Mouse (Mus musculus): ENCODE data around the gene Maml3.

The Maml3 gene

DNA sequence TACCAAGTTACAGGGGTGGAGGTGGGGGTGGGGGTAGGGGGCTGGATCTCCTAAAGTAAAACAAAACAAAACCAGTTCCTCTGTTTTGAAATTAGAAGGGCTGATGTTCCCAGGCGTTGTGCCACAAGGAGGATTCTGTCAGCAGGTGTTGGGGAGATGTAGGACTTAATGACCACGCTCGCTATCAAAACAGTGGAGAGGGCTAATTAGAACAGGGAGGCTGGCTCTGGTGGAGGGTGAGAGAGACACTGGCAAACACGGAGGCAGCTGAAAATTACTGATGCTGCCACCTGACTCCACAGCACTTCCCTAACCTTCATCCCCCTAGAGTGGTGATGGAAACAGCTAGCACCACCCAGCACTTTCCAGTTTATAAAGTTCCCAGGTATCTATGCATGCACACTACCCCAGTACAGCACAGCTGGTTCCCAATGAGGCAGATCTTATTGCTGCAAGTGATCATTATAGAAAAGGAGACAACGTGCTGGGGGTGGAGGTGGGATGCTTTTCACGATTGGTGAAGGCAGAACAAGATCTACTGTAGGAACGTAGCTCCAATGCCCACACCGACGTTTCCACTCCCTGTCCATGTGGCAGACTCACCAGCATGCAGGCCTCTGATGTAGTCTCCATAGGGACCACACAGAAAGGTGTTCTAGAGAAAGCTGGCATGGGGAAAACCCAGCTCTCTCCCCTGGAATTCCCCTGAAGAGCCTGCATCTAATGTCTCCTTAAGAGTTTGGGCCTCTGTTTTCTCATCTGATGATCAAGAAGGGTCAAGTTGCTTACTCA lies 332.8 kb downstream of the Maml3 start:
- no peak for DNase-seq

DNA sequence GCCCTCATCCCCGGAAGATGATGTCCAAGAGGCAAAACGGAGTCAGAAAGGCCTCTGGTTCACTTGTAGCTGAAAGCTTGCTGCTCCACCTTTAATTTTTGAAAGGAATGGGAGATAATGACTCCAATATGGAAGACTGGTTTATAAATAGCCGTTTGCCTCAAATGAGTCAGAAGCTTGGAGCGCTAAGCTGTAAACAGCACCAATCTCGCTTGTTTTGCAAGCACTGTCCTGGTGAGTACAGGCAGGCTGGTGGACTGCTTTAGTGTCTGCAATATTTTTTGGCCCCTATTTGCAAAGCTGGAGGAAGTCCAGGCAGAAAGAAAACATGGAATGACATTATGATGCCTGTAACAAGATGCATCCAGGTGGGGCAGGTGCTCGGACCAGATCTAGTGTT lies 335.7 kb downstream of the Maml3 start:
- no peak for DNase-seq

DNA sequence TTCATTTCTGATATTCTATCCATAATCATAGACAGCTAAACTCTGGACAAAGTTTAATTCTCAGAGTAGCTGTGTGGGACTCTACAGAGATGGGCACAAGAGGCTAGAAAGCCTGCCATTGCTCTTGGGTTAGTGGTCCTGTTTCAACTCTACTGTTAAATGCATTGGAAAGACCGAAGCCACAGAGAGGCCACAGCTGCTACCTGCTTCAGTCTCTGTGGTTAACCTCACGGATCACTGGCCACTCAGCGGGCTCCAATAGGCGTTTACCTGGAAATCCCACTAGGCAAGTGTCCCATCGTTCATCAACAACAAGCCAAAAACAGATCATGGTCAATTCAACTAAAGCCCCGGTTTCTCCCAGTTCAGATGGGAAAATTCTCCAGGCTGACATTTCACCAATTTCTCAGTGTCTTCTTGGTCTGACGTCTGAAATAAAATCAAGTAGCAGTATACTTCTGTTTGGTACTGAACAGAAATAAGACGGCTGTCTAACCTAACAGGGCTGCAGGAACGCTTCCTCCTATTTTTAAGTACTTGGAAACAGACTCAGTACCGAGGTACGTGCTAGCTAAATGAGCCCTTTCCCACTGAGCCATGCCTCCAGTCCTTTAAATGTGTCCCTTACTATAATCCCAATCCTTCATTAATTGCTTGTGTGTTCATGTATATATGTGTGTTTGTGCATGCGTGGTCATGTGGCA lies 339.5 kb downstream of the Maml3 start:
- DNase-seq: no peak

DNA sequence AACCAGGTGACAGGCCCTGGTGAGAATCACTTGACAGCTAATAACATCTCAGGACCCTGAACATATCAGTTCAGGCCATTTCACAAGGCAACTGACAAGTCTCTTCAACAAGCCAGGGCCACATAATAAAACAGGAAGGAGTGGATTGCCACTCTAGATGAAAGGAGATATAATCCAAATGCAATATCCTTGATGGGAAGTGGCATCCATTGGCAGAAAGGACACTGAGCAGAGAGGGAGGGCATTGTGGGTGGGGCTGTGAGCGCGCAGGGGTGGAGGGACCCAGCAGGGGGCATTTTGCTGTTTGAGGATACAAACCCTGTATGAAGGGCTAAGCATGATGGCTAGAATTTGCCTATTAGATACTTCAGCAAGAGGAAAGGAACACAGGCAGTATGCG lies 340.7 kb downstream of the Maml3 start:
- no peak for DNase-seq

DNA sequence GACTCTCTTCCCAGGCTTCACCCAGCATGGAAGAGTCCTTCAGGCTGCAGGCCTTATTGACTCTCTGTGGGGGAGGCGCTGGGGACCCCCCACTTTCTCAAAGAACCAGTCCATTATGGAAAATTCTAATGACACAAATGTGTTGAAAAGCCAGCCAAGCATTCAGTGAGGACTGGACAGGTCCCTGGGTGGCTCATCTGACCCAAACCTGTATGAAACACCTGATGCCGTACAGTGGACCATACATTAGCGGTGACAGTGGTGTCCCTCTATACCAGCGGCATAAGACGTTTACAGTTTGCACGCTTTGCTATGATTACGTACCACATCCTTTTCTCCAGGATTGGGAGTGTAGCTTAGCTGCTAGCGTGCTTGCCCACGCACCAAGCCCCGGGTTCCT lies 342.0 kb downstream of the Maml3 start:
- DNase-seq: no peak

DNA sequence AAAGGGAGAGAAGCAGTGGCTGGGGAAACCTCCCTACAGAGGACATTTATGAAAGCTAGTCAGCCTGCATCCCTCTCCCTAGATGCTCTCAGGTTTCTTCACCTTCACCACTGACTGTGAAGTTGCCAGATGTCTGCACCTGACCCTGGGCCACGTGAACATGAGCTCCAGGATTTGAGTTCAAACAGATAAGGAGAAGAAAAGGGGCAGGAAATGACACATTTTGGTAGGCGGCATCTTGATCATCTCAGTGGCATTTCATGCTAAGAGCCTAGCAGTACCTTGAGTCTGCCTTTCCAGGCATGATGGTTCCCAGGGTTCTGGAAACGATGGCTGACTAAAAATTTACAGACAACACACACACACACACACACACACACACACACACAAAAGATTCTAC lies 345.3 kb downstream of the Maml3 start:
- no peak for DNase-seq

DNA sequence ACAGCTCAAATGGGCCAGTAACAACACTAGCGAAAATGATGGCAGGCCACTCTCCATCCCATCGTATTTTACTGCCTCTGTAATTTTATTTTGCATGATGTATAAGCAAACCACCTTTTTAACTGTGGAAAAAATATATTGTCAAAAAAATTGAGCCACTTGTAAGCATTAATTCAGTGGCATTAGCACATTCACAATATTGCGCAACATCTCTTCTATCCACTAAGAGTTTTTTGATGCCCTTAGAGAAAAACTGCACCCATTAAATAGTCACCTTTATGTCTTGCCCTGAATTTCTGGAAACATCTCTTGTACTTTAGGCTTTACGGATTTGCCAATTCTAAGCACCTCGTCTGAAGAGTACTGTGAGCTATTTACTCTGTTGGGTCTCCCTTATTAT lies 347.8 kb downstream of the Maml3 start:
- DNase-seq: no peak

DNA sequence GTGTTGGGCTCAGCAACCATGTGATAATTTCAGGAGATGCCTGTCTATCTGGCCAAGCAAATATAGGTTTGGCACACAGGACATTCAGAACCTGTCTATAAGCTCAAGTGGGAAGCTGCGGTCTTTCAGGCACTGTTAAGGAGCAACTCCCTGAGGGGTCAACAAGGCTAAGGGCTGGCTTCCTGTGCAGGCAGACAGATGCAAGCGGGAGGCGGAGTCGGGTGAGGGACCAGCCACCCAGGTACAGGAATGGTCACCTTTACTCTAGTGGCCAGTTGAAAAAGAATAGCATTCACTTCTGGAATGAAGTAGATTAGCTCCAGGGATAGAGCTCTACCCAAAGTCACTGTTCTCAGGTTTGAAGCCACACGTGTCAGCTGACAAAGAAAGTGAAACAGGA lies 348.6 kb downstream of the Maml3 start:
- DNase-seq: no peak

DNA sequence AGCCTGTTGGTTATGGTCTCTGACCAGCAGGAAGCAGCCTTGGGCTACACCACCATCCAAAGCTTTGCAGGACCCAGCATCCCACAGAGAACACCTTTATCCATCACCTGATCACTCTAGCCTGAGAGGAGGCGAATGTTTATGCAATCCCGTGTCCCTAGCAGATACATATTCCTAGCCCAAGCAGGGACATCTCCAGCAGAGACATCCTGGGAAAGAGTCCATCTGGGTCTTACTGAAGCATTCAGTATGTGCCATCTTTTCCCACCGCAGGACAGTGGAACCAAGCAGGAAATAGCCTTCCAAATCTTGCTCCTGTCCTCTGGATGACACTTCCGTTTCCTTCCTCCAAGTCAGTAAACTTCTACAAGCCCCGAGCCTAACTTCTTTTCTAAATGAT lies 351.6 kb downstream of the Maml3 start:
- no peak for DNase-seq

DNA sequence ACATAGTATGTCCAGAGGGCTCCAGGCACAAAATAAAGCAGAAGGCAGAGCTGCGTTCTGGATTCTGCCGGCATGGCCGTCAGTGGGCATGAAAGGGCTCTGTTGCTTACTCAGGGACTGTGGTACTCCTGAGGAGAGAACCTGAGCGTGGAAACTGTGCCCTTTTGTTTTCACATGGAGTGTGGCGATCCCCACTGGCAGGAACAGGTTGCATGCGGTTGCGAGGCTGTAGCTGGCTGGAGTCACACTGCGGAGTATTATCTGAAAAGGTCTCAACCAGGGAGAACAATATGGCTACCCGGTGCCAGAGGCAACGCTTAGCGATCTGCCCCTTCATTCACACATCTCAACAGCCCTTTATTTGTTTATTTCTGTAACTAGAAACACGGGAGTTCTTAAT lies 353.4 kb downstream of the Maml3 start:
- DNase-seq: no peak

DNA sequence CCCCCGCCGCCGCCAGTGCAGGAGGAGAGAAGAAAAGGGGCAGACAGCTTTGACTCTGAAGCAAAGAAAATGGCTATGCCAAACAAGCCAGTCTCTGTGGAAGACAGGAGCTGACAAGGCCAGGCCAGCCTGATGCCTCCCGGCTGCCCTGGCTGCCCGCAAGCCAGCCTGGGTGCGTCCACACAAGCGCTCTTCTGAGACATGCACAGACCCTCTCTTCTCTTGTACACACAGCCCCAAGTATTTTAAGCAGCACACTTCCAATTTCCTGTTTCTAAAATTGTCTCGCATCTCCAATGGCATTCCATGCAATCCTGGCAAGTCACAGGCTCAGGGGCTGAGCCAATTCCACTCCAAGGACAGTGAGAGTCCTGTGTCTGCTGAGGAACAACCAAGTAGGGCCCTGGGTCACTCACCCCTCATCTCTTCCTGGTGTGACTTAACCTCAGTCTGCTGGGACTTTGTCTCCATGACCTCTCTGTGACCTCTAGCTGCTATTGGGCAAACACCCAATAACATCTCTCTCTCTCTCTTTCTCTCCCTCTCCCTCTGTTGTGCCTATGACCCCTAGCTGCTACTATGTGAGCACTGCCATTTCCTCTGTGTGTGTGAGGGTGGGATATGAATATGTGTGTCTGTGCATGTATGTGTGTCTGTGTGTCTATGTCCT lies 354.9 kb downstream of the Maml3 start:
- DNase-seq: peak; percentile 54

DNA sequence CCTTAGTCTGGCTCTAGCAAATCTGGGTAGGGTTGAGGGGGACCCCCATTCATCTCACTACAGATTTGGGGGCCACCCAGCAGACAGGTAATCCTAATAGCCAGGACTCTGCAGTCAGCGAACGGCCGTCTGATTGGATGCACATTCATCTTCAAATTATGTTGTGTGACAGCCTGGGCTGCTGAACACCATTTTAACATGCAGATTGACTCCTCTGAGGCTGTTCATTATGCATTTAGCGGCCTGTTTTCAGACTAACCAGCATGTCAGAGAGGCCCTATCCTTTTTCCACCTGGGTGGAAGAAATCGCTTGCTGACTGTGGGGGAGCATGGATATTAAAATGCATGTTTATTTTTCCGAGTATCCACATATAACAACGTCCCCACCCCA lies 355.5 kb downstream of the Maml3 start:
- DNase-seq: no peak

DNA sequence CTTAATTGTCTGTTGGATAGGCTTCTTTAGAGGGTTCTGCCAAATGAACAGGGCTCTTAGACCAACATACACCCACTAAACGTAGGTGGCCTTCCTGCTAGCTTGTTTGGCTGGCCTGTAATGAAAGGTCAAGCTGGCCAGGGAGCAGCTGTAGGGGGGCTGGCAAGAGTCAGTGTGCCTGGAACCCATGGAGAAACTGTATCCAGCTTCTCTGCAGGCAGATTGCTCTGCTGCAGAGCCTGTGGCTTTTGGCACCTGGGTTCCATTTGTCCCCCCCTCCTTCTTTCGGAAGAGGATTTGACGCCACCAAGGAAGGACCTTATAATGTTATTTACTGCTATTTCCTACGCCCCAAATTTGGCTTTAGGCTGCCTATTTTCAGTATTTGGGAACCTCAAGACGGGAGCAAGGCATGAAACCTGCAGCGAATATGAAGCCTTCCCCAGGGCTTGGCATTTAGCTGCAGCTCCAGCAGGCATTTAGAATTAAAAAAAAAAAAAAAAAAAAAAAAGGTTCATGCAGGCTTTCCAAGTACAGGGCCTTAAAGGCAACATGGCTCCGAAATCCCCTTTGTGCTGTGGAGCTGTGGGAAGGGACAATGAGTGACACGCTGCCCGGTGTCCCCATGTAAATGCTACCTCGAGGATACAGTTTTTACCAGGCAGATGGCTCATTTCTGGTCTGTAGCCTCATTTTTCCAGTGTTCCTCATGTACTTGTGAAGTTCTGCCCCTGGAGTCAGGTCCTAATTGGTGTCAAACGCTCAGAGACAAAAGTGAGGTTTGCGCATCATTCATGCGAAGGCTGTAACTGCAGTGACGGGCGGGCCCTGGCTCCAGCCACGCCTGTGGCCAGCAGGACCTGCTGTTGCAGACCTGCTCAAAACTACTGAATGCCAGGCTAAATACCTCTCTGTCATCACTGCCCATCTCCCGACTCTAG lies 356.2 kb downstream of the Maml3 start:
- DNase-seq: peak; percentile 46

DNA sequence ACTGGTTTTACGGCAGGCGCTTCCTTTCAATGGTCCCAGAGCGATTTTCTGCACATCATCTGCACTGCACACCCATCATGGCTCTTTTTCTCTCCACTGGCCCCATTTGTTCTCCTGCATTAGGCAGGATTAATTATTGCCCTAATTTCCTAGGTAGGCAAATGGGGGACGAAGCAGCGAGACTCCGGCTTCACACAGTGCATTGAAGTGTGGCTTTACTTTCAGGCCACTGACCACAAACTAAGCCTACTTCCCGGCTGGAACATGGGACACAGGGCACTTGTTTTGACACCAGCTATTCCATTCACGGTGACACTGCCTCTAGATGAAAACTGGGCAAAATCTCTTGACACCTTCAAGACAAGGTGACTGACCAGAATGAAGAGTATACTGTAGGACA lies 358.1 kb downstream of the Maml3 start:
- peak; percentile 93 for DNase-seq

DNA sequence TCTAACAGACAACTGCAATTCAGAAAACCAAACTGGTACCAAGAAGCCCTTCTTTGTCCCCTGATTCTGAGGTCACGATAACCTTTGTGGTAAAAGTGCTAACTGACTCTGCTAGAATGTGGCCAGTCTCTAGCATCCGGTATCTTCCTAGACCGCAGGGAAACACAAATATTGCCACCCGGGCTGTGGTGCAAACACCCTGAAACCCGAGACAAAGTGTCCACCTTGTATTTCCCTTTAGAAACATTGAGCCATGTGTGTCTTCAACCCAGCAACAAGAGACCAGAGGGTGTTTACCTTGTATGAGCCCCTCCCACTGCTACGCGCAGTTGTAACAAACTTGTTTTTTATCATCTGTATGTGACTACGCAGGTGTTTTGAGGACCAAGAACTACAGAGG lies 359.7 kb downstream of the Maml3 start:
- no peak for DNase-seq

DNA sequence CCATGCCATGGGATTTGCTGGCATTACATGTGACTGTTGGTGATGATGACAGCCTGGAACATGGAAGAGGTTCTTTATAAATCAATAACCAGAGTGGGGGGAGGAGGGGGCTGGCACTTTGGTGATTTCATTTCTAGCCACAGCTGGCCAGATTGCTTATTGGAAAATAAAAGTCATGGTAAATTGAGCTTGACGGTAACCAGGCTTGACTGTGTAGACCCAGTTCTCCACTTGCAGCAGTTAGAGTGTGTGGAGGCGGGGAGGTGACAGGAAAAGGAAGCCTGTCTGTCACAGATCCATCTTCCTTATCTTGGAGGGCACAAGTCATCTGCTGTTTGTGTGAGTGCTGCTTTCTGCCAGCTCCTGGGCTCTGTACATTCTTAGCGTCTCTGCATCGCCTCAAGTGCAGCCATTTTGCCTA lies 360.5 kb downstream of the Maml3 start:
- no peak for DNase-seq

DNA sequence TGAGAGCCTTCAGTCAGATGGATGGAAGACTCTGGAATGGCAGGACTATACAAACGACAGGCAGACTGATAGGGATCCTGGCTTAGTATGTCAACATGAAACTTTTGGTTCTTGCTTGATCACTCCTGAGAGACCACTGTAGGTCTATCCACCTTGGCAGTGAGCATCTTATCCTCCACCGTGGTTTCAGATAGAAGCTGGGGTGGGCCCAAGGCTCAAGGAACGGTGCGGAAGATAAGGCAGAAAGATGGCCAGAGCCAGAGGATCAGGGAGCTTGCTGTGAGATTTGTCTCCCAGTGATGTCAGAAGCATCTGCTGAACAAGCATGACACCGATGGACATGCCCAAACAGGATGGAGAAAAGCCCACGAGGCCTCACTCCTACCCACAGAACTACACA lies 362.5 kb downstream of the Maml3 start:
- no peak for DNase-seq

DNA sequence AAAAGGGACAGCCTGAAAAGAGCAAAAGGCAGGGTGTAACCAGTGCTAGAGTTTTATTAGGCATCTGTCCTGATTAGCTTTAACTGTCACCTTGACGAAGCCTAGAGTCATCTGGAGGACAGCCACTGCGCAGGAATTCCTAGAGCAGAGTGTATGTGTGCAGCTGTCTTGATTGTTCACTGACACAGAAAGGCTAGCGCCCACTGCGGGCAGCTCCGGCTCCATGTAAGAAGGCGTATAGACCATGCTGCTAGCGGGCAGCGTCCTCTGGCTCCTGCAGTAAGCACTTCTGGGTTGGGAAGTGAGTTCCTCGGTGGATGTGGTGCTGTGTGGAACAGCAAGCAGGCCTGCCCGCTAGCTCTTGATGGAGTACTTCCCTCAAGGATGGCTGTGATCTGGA lies 363.1 kb downstream of the Maml3 start:
- DNase-seq: peak; percentile 54

DNA sequence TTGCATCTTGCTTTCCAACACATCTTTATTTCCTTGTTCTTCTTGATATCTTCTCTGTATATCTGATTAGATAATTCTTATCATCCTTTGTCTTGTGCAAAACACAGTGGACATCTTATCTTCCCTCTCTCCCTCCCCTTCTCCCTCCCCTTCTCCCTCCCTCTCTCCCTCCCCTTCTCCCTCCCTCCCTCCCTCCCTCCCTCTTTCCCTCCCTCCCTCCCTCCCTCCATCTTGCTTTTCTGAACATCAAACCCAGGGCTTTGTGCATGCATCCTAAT lies 365.1 kb downstream of the Maml3 start:
- DNase-seq: no peak

DNA sequence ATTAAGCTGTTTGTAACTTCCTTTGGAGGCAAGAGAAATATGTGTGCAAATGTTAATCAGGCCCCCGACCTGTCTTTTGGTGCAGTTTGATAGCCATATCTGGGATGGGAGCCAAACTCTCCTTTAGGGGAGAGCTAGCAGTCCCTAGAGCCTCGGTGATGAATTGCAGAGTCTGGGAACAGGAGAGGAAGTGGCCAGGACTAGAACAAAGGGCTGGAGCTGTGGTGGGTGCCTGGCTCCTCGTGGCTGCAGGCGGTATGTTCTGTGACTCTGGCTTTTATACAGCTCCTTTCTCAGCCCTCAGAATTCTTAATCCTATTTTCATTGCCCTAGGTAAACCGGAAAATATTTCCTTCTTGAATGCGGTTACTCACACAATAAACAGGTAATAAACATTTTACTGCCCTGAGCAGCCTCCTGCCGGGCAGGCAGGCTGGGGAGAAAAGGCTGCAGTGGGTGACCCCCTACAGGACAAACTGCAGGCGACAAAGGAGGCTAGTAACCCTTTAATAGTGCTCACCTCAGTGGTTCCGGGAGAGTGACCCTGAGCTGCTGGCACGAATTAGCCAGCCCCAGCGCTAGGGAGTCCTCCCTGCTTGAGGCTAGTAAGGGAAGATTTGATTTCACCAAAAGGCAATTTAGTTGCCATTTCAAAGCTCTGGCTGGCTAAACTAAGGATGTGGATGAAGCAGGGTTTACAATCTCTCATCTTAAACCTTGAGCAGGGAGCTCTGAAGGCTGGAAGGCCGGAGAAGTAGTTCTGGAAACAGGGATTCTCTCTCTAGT lies 365.6 kb downstream of the Maml3 start:
- peak; percentile 61 for DNase-seq

DNA sequence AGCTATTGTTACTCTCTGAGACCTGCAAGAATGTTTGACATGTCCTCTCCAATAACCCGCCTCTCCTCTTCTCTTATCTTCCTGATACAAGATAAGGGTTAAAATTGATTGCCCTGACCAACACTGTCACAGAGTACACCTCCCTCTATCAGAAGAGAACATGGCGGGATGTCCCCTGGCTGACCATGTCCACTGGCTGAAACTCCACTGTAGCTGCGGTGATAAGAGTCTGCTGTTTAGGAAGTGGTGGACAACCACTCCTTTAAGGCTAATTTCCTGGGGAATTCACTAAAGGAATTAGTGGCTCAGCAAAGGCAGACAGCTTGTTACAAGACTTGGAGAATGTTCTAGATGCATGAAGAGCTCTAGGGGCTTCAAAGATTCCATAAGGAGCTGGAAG lies 371.2 kb downstream of the Maml3 start:
- DNase-seq: no peak

DNA sequence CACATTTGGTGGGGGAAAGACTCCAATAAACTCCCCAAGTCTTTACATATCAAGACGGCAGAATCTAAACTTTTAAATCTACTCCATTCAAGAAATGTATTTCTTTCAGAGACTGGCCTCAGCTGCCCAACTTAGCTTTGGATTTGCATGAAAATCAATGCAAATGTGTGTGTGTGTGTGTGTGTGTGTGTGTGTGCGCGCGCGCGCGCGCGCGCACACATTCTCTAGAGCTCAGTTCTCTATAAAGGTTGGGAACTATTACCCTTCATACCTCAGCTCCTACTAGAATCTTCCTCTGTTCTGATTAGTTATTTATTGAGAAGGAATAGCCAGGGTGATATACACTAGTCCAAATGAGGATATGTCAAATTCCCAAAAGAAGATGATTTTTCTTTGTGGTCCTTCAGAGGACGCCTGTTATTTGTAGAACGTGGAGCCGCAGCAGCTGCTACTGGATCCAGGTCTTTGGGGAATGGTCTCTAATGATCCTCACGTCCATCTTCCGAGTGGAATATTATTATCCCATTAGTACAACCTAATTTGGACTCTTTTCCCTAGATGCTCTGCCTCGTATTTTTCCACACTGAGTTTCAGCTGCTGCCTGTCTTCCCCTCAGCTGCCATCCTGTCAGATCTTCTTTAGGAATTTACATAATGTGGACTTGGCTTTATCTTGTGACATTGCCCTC lies 372.8 kb downstream of the Maml3 start:
- no peak for DNase-seq

Measured in retina, postnatal 1 day (tissue).